Mouse (Mus musculus): ENCODE data around the gene Ccl4.

DNA sequence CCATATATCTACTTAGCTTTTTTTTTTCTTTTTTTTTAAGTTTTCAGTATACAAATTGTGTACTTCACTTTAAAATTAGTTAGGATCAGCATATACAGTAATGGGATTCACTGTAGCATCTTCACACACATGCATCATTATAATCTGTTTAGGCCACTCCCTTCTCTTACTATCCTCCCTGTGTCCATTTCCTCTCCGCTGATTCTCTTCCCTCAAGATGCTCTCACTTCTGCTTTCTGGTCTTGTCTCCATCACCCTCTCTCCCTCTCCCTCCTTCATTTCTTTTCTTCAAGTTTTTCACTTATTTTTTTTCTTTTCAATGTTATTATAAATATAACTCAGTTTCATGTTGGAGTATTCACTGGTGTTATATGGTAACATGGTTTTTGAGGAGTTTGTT lies 43.3 kb upstream of the Ccl4 start:
- TF ChIP-seq CTCF (IDR thresholded peaks at IDR 0.05; ENCODE audit: insufficient read depth, low read depth, low read length) (no peak), POLR2A (IDR thresholded peaks at IDR 0.05; ENCODE audit: insufficient read depth, low read depth, low read length) (no peak)
